33 mouse cellular contexts compared by ENCODE assay signal in genomic region chr9:25044325-25044724, GRCm38 (mm10). TPM values are rescaled to one million over a fixed set of nuclear protein-coding genes. Genes with fewer than 3 reads are reported as not detected.
"Had no signal": no experiment of that assay in that cellular context is flagged by ENCODE, and none has a peak within 500 bp of the region (broad histone marks: within the 10 kb centered on the region; RNA-seq: fewer than 3 reads in every experiment).

No protein-coding gene starts in this region.

- H3K4me3 ChIP-seq: embryonic facial prominence, embryonic 10.5 days; embryonic facial prominence, embryonic 12.5 days; embryonic facial prominence, embryonic 13.5 days; embryonic facial prominence, embryonic 15.5 days; erythroblast, embryonic 14.5 days; forebrain, embryonic 10.5 days; forebrain, embryonic 12.5 days; forebrain, embryonic 13.5 days; forebrain, embryonic 15.5 days; gastrocnemius, adult 2 months; heart, adult 2 months; heart, embryonic 10.5 days had no signal

- H3K9me3 ChIP-seq: embryonic facial prominence, embryonic 10.5 days; embryonic facial prominence, embryonic 12.5 days; embryonic facial prominence, embryonic 13.5 days; embryonic facial prominence, embryonic 15.5 days; forebrain, embryonic 10.5 days; forebrain, embryonic 12.5 days; forebrain, embryonic 13.5 days; forebrain, embryonic 15.5 days; heart, embryonic 10.5 days had no signal

- ATAC-seq: forebrain, embryonic 13.5 days; forebrain, embryonic 14.5 days; forebrain, embryonic 15.5 days; forebrain, embryonic 16.5 days; forebrain, postnatal 0 days had no signal

- H3K4me2 ChIP-seq: embryonic facial prominence, embryonic 12.5 days; embryonic facial prominence, embryonic 13.5 days; embryonic facial prominence, embryonic 15.5 days; forebrain, embryonic 12.5 days; forebrain, embryonic 13.5 days; forebrain, embryonic 15.5 days had no signal

- H3K27ac ChIP-seq: embryonic facial prominence, embryonic 10.5 days; embryonic facial prominence, embryonic 12.5 days; embryonic facial prominence, embryonic 13.5 days; embryonic facial prominence, embryonic 15.5 days; forebrain, embryonic 10.5 days; forebrain, embryonic 12.5 days; forebrain, embryonic 13.5 days; forebrain, embryonic 15.5 days; gastrocnemius, adult 2 months; heart, adult 2 months; heart, embryonic 10.5 days had no signal

- H3K4me1 ChIP-seq: embryonic facial prominence, embryonic 12.5 days; embryonic facial prominence, embryonic 15.5 days; forebrain, embryonic 10.5 days; forebrain, embryonic 12.5 days; forebrain, embryonic 13.5 days; forebrain, embryonic 15.5 days had no signal

- H3K9ac ChIP-seq: embryonic facial prominence, embryonic 12.5 days; embryonic facial prominence, embryonic 13.5 days; embryonic facial prominence, embryonic 15.5 days; forebrain, embryonic 12.5 days; forebrain, embryonic 13.5 days; forebrain, embryonic 15.5 days; forebrain, postnatal 0 days had no signal

- H3K36me3 ChIP-seq: embryonic facial prominence, embryonic 10.5 days; embryonic facial prominence, embryonic 12.5 days; embryonic facial prominence, embryonic 13.5 days; embryonic facial prominence, embryonic 15.5 days; forebrain, embryonic 10.5 days; forebrain, embryonic 12.5 days; forebrain, embryonic 15.5 days; heart, embryonic 10.5 days had no signal

- H3K27me3 ChIP-seq: embryonic facial prominence, embryonic 12.5 days; embryonic facial prominence, embryonic 15.5 days; forebrain, embryonic 12.5 days; forebrain, embryonic 13.5 days; forebrain, embryonic 15.5 days had no signal

- DNase-seq: cerebellum, adult 9-10 months; cerebellum, adult 9-11 months; cerebellum, postnatal 10 days; cerebellum, postnatal 14 days; cerebellum, postnatal 25 days; cerebellum, postnatal 36 days; embryo, embryonic 11 days; forebrain, postnatal 0 days; gastrocnemius, adult 2 months; gastrocnemius, postnatal 10 days; gastrocnemius, postnatal 14 days; gastrocnemius, postnatal 25 days; gastrocnemius, postnatal 36 days; heart, adult 18-20 months; heart, adult 2 months had no signal

RNA-seq across cellular contexts. Expression of gene Gm10181, which starts 44.9 kb away (rescaled TPM):
- polyA plus RNA-seq: cortical plate, adult 2 months; embryonic facial prominence, embryonic 10.5 days; embryonic facial prominence, embryonic 11.5 days; embryonic facial prominence, embryonic 12.5 days; embryonic facial prominence, embryonic 13.5 days; embryonic facial prominence, embryonic 14.5 days; embryonic facial prominence, embryonic 15.5 days; erythroblast, embryonic 14.5 days; forebrain, embryonic 10.5 days; forebrain, embryonic 11.5 days; forebrain, embryonic 12.5 days; forebrain, embryonic 13.5 days; forebrain, embryonic 14.5 days; forebrain, embryonic 15.5 days; forebrain, embryonic 16.5 days; forebrain, postnatal 0 days; frontal cortex, adult 2 months; gonadal fat pad, adult 2 months; heart, adult 2 months; heart, embryonic 10.5 days had no signal
